Mouse (Mus musculus) heart, embryonic 13.5 days (tissue): ENCODE measurements at regions not wholly inside any gene's neighbourhood (a gene's known extent, or its start where the extent isn't known, plus 50 kb on each side); places are given as distances from the start of the nearest gene placed in this dataset.

ENCODE experiments used
- ATAC-seq: fragments of 200-750 bp; cut with Nextera tagmentation; 2 replicates; pipeline ENCODE4 v1.8.0; 2017; ENCODE audit warnings: moderate TSS enrichment; ENCODE audit not compliant: insufficient number of reproducible peaks, low FRiP score, low TSS enrichment; ENCODE audit errors: extremely low read depth
- H3K27ac ChIP-seq: fragments of 300-500 bp; sonication (generic); replicated peaks from 2 replicates; pipeline ENCODE4 v1.5.1; 2015; ENCODE audit warnings: moderate library complexity, mild to moderate bottlenecking, inconsistent platforms
- H3K27me3 ChIP-seq: fragments of 300-500 bp; sonication (generic); replicated peaks from 2 replicates; pipeline ENCODE4 v1.6.1; 2015; ENCODE audit warnings: mild to moderate bottlenecking, inconsistent platforms
- H3K36me3 ChIP-seq: fragments of 300-500 bp; sonication (generic); 2 replicates; pipeline ENCODE4 v1.6.1; 2015; ENCODE audit warnings: mild to moderate bottlenecking, inconsistent platforms
- H3K4me1 ChIP-seq: fragments of 300-500 bp; sonication (generic); 2 replicates; pipeline ENCODE4 v1.6.1; 2015; ENCODE audit warnings: inconsistent platforms
- H3K4me2 ChIP-seq: fragments of 300-500 bp; sonication (generic); 2 replicates; pipeline ENCODE4 v1.6.1; 2015; ENCODE audit warnings: inconsistent platforms, mild to moderate bottlenecking, moderate library complexity
- H3K4me3 ChIP-seq: fragments of 300-500 bp; sonication (generic); 2 replicates; pipeline ENCODE4 v1.5.1; 2015; ENCODE audit warnings: moderate library complexity, mild to moderate bottlenecking, inconsistent platforms
- H3K9ac ChIP-seq: fragments of 300-500 bp; sonication (generic); 2 replicates; pipeline ENCODE4 v1.6.1; 2015; ENCODE audit warnings: inconsistent platforms, mild to moderate bottlenecking, moderate library complexity
- H3K9me3 ChIP-seq: fragments of 300-500 bp; sonication (generic); 2 replicates; pipeline ENCODE4 v1.6.1; 2016; ENCODE audit warnings: inconsistent platforms
- WGBS: fragments of 180-500 bp; shearing (Covaris S2); methylation state at CpG from one replicate; pipeline ENCODE4 v1.1.7; 2015; ENCODE audit warnings: mixed read lengths; 5-methylcytosine and 5-hydroxymethylcytosine counted together

- Histone ChIP-seq H3K9me3 (peaks cover 8% of the 10 kb centered on the region; the same call in 1 of the 2 replicates), H3K9ac (no peak overlapping the region), H3K4me3 (no peak overlapping the region), H3K4me1 (no peaks in the 10 kb centered on the region), H3K36me3 (no peaks in the 10 kb centered on the region), H3K27ac (no peak overlapping the region), H3K4me2 (no peak overlapping the region), H3K27me3 (peaks cover 8% of the 10 kb centered on the region; the same call in 1 of the 2 replicates)
- ATAC-seq: no peak
- WGBS: 70% methylated on average over 5 of the region's 5 CpGs
These were observed 118.4 kb downstream of the Rplp1 start for GRCm38 (mm10) chr9:61795910-61796309.

GRCm38 (mm10) chr9:61791435-61792064 lies 122.8 kb downstream of the Rplp1 start:
- peaks cover under 1% of the 10 kb centered on the region; the same call in 1 of the 2 replicates for H3K27me3 ChIP-seq
- H3K36me3 ChIP-seq: no peaks in the 10 kb centered on the region
- no peaks in the 10 kb centered on the region for H3K4me1 ChIP-seq
- WGBS: 73% methylated on average over 11 of the region's 11 CpGs
- no peak overlapping the region for H3K4me3 ChIP-seq
- peaks cover 8% of the 10 kb centered on the region; the same call in 1 of the 2 replicates for H3K9me3 ChIP-seq
- no peak overlapping the region for H3K27ac ChIP-seq
- no peak for ATAC-seq
- no peak overlapping the region for H3K4me2 ChIP-seq
- H3K9ac ChIP-seq: no peak overlapping the region

GRCm38 (mm10) chr9:61790849-61791248 lies 123.5 kb downstream of the Rplp1 start:
- no peak overlapping the region for H3K27ac ChIP-seq
- H3K9ac ChIP-seq: no peak overlapping the region
- no peaks in the 10 kb centered on the region for H3K4me1 ChIP-seq
- H3K4me2 ChIP-seq: no peak overlapping the region
- WGBS: 67% methylated on average over 2 of the region's 2 CpGs
- H3K9me3 ChIP-seq: peaks cover 8% of the 10 kb centered on the region; the same call in 1 of the 2 replicates
- H3K4me3 ChIP-seq: no peak overlapping the region
- peaks cover 3% of the 10 kb centered on the region; the same call in 1 of the 2 replicates for H3K27me3 ChIP-seq
- ATAC-seq: no peak
- no peaks in the 10 kb centered on the region for H3K36me3 ChIP-seq

- H3K27ac ChIP-seq: no peak overlapping the region
- H3K4me2 ChIP-seq: no peak overlapping the region
- WGBS: 73% methylated on average over 8 of the region's 8 CpGs
- H3K4me1 ChIP-seq: no peaks in the 10 kb centered on the region
- H3K9ac ChIP-seq: no peak overlapping the region
- ATAC-seq: no peak
- H3K9me3 ChIP-seq: peaks cover 8% of the 10 kb centered on the region; the same call in 1 of the 2 replicates
- H3K36me3 ChIP-seq: no peaks in the 10 kb centered on the region
- H3K4me3 ChIP-seq: no peak overlapping the region
- H3K27me3 ChIP-seq: 0 out of 2 replicates have a peak, but pooled peaks cover 3% of the 10 kb centered on the region
These were observed 125.1 kb downstream of the Rplp1 start for GRCm38 (mm10) chr9:61789066-61789897.

GRCm38 (mm10) chr9:61781469-61781868 lies 132.9 kb downstream of the Rplp1 start:
- Histone ChIP-seq H3K36me3 (no peaks in the 10 kb centered on the region), H3K9me3 (no peaks in the 10 kb centered on the region), H3K4me2 (no peak overlapping the region), H3K4me3 (no peak overlapping the region), H3K27me3 (peaks cover 29% of the 10 kb centered on the region; the same call in 1 of the 2 replicates), H3K27ac (no peak overlapping the region), H3K4me1 (no peaks in the 10 kb centered on the region), H3K9ac (no peak overlapping the region)
- WGBS: 87% methylated on average over 8 of the region's 8 CpGs
- no peak for ATAC-seq

- H3K9me3 ChIP-seq: no peaks in the 10 kb centered on the region
- no peak overlapping the region for H3K4me2 ChIP-seq
- H3K4me3 ChIP-seq: no peak overlapping the region
- no peak overlapping the region for H3K9ac ChIP-seq
- peaks cover 26% of the 10 kb centered on the region; the same call in 1 of the 2 replicates for H3K27me3 ChIP-seq
- no peak overlapping the region for H3K27ac ChIP-seq
- H3K4me1 ChIP-seq: no peaks in the 10 kb centered on the region
- no peak for ATAC-seq
- H3K36me3 ChIP-seq: no peaks in the 10 kb centered on the region
- WGBS: 76% methylated on average over 9 of the region's 9 CpGs
These were observed 134.0 kb downstream of the Rplp1 start for GRCm38 (mm10) chr9:61780186-61780939.

GRCm38 (mm10) chr9:61779165-61779564 lies 135.2 kb downstream of the Rplp1 start:
- no peak overlapping the region for H3K27ac ChIP-seq
- no peak overlapping the region for H3K4me3 ChIP-seq
- no peaks in the 10 kb centered on the region for H3K4me1 ChIP-seq
- no peak for ATAC-seq
- no peaks in the 10 kb centered on the region for H3K9me3 ChIP-seq
- no peak overlapping the region for H3K9ac ChIP-seq
- peaks cover 26% of the 10 kb centered on the region; the same call in 1 of the 2 replicates for H3K27me3 ChIP-seq
- no peaks in the 10 kb centered on the region for H3K36me3 ChIP-seq
- no peak overlapping the region for H3K4me2 ChIP-seq

- no peak overlapping the region for H3K27ac ChIP-seq
- no peak overlapping the region for H3K4me2 ChIP-seq
- no peaks in the 10 kb centered on the region for H3K9me3 ChIP-seq
- no peaks in the 10 kb centered on the region for H3K4me1 ChIP-seq
- H3K36me3 ChIP-seq: no peaks in the 10 kb centered on the region
- H3K9ac ChIP-seq: no peak overlapping the region
- whole genome bisulfite sequencing: 76% methylated on average over 2 of the region's 2 CpGs
- H3K27me3 ChIP-seq: peaks cover 15% of the 10 kb centered on the region
- no peak for ATAC-seq
- H3K4me3 ChIP-seq: no peak overlapping the region
These were observed 137.9 kb downstream of the Rplp1 start for GRCm38 (mm10) chr9:61776446-61776845.

- no peak for ATAC-seq
- Histone ChIP-seq H3K27ac (no peak overlapping the region), H3K4me2 (no peak overlapping the region), H3K9ac (no peak overlapping the region), H3K27me3 (peaks cover 14% of the 10 kb centered on the region), H3K9me3 (no peaks in the 10 kb centered on the region), H3K4me3 (no peak overlapping the region), H3K4me1 (no peaks in the 10 kb centered on the region), H3K36me3 (no peaks in the 10 kb centered on the region)
- WGBS: 63% methylated on average over 17 of the region's 17 CpGs
These were observed 144.0 kb downstream of the Rplp1 start for GRCm38 (mm10) chr9:61770207-61770955.

GRCm38 (mm10) chr9:61766187-61766586 lies 148.2 kb downstream of the Rplp1 start:
- no peaks in the 10 kb centered on the region for H3K4me1 ChIP-seq
- 80% methylated on average over 6 of the region's 6 CpGs for WGBS

More at GRCm38 (mm10) chr9:61766187-61766586, 148.2 kb downstream of the Rplp1 start:
- ATAC-seq: no peak
- Histone ChIP-seq H3K4me3 (no peak overlapping the region), H3K9ac (no peak overlapping the region), H3K4me2 (no peak overlapping the region), H3K27me3 (peaks cover 21% of the 10 kb centered on the region; the same call in 1 of the 2 replicates), H3K9me3 (no peaks in the 10 kb centered on the region), H3K27ac (no peak overlapping the region), H3K36me3 (no peaks in the 10 kb centered on the region)
